Mouse (Mus musculus) cerebellum, adult (tissue): ENCODE results near the gene Pla2g3.
A peak's percentile ranks its signal among the peaks of the same experiment; 100 is the strongest.

Experiments
- ATAC-seq: cut with Nextera tagmentation; 2 replicates; pipeline ENCODE4 v1.9.2; 2017; ENCODE audit warnings: mild to moderate bottlenecking, moderate library complexity, mixed read lengths; ENCODE audit not compliant: insufficient number of reproducible peaks, low FRiP score, low TSS enrichment

Pla2g3 gene

DNA sequence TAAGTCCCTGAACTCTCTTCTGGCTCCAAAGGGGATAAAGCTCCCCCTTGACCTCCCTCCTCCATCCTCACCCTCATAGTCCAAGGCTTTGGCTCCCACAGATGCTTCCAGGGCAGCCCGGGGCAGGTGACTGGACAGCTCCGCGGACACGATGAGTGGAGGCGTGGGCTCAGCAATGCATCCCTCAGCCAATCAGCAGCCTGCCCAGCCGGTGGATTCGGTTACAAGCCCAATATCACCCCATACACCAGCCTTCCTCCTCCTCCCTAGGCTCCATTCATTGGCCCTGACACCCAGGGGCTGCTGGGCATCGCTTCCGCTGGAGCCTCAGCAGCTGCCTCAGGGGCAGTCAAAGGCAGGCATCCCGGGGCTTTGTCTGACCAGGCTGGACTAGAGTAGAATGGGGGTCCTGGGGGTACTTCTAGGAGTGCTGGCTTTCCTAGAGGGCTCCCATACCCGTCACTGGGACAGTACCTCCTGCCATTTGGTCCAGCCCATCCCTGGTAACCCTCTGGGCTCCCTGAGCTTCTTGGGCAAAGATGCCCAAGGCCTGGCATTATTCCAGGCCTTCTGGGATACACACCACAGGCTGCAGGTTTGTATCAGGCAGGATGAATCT, at the start of gene Pla2g3:
Gene Pla2g3, plus strand, starts transcription at position 333 of the 619 bp plus-strand sequence.
- no peak for ATAC-seq

DNA sequence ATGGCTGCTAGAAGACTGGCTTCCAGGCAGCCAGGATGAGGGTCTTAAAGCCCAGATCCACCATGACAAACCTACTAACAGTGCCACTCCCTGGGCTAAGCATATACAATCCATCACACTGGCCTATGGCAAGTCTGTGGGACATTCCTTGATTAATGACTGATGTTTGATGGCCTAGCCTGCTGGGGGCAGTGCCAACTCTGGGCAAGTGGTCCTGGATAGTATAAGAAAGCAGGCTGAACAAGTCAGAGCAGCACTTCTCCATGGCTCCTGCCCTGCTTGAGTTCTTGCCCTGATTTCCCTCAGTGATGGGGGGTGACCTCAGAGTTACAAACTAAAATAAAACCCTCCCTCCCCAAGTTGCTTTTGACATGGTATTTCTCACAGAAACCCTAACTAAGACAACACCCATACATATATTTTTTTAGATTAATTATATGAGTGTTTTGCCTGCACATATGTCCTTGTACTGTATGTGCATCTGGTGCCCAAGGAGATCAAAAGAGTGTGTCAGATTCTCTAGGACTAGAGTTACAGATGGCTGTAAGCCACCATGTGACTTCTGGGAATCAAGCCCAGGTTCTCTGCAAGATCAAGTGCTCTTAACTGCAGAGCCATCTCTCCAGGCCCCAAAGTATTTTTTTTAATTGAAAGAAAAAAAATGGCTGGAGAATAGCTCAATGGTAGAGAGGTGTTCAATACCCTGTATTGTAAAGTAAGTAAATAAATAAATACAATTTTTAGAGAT, 46.2 kb upstream of the Pla2g3 start:
- ATAC-seq: peak; percentile 10; the same call in 1 of the 2 replicates

DNA sequence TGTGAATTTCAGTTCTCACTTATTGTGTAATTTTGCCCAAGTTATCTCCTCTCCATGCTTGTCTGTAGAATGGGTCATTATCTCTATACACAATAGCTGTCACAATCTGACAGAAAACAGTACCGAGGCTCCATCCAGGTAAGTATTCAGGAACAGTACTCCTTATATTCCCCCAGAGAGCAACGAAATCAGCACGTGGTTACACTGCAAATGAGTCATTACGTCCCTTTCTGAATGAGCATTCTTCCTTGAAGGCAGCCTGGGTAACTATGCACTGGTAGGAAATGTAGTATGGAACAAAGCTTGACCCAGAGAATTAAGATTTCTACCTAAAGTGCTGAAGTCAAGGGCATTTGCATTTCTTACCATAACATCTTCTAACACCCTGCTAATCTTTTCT, 45.4 kb upstream of the Pla2g3 start:
- ATAC-seq: no peak

DNA sequence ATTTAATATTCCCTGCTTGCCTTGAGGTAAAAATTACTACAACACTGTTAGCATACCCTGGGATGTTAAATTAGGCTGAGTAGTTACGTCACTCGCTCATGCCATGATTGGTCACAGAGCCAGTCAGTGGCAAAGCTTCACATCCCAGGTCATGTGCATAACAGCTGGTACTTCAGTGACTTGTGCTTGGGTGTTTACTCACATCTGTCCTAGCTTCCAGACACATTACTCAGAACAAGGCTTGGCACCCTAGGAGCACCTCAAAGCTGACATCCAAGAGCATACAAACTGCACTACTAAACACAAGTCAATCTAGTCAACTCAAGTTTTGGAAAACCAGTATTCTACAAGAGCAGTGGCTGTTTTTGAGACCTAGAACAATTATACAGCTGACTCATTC, 45.0 kb upstream of the Pla2g3 start:
- ATAC-seq: no peak

DNA sequence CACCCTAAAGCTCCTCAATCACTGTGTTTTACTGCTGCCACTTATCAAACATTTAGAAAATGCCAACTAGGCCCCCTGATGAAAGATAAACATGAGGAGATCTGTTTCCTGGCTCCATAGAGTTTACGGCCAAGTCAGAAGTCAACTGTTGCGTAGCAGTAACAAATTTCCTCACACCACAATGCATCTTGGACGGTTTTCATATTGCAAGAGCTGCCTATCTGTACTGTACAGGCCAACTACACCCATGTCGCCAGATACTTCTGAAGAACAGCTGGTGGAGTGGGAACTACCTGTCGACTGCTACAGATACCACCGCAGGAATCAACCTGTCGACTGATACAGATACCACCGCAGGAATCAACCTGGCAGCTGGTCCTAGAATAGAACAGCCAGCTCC, 43.2 kb upstream of the Pla2g3 start:
- no peak for ATAC-seq

DNA sequence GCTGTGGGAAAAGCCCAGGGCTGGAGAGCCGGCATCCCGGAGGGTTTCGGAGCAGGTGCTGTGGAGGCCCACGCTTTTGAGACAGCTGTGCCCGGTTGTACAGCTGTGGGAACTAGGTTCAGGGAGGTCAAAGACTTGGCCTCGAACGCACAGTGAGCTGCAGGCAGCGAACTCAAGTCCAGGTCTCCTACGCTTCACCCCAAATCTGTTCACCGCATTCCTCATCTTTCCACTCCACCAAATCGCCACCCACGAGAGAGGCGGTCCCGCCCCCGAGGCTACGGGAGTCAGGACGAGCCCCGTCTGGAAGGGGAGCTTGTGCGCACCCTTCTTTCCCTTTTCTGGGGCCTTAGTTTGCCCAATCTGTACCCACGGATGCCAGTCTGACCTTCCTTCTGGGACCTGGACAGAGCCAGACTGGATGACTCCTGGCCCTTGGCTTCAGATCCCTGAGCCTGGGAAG, 36.4 kb upstream of the Pla2g3 start:
- peak; percentile 13; the same call in 1 of the 2 replicates for ATAC-seq

DNA sequence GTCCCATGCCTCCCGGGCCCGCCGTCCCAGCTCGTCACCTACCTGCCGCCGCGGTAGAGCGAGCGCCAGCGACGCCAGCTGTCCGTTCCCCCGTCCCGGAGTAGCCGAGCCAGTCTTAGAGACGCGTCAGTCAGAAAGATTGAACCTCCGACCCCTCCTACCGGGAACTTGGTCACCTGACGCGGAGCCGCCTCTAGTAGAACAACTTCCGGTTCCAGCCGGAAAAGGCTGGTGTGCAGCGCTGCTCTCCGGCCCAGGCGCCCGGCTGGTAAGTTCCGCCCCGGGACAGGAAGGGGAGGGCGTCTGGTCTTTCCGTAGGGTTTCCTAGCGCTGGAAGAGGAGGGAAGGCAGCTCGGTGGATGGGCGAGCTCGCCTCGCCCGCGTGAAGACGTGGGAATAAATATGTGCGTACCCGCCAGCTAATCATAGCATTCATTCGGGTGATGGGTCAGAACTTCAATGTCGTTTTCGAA, 35.9 kb upstream of the Pla2g3 start, which contains the start of gene Rnf185:
Gene Rnf185, minus strand, starts transcription at position 197 of the 473 bp plus-strand sequence.
- peak; percentile 94 for ATAC-seq

DNA sequence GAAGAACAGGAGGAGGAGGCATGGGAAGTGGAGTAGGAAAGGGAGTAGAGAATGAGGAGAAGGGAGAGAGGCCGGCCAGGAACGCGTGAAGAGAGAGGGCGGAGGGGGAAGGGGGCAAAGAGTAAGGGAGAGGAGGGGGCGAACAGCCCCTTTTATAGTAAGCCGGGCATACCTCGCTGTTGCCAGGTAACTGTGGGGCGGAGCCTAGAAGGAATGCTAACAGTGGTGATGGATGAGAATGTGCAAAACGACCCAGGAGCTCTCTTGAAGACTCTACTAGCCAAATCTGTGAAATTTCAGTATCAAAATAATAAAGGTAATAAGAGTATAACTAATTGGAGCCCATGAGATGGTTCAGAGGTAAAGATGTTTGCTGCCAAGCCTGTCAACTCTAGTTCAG, 35.3 kb upstream of the Pla2g3 start:
- no peak for ATAC-seq

DNA sequence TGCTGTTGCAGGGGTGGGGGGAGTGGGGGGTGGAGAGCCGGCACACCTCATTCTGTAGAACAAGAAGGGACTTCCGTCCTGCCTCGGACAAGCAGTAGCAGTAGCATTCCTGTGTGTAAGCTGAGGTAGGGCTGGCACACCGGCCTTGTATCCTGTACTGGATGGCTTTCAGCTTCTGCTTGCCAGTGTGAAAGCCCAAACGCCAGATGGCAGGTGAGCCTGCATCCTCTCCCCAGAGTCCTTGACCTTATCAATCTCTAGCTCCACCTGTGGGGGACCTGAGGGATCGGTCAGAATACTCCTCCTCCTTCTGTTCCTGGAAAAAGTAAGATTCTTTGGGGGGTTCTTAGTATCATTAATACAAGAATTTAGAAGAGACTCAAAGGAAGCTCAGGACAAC, 34.6 kb upstream of the Pla2g3 start:
- peak; percentile 59; the same call in 1 of the 2 replicates for ATAC-seq

DNA sequence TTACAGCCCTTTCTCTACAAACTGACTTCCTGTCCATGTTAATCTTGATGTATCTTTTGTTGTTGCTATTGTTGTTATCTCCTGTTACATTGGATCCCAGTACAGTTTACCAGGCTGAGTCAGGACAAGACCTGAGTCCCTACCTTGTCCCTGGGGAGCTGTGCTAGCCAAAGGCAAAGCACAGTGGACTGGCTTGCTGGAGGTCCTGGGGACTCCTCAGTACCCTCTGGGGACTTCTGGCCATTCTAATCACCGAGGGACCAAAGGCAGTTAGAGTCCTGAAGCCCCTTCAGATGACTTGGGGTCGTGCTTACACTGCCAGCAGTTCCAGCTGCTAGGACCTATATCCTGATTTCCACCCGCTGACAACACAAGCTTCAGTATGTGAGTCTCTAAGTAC, 33.6 kb upstream of the Pla2g3 start:
- no peak for ATAC-seq

DNA sequence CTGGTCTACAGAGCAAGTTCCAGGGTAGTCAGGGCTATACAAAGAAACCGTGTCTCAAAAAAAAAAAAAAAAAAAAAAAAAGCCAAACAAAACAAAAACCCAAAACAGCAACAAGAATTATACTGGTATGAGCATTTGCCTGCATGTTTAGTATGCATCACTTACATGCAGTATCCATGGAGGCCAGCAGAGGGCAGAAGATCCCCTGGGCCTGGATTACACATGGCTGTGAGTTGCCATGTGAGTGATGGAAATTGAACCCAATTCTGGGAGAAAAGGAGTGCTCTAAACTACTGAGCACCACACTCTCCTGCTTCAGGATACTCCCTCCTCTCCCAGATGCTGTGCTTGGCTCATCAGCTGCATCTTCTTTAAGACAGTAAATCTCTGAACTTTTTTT, 31.7 kb upstream of the Pla2g3 start:
- no peak for ATAC-seq

DNA sequence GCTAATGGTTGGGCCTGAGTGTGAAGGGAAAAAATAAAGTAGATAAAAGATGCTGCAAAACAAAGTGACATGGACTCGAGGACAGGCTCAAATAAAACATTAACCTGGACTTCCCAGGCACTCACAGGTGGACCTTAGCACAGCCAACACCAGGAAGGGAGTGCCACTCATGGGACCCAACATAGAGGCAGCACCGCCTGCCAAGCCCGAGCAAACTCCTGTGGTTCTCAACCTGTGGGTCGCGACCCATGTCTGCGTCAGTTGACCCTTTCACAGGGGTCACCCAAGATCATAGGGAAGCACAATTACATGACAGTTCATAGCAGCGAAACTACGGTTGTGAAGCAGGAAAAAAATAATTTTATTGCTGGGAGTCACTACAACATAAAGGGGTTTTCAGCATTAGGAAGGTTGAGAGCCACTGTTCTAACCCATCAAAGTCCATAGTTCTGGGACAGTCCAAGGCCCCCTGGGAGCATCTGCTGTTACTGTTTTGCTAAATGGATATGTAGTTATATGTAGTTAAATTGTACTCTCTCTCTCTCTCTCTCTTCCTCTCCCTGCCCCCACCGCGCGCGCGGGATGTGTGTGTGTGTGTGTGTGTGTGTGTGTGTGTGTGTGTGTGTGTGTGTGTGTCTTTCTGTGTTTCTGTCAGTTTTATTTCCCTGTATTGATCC, 29.5 kb upstream of the Pla2g3 start:
- ATAC-seq: no peak

DNA sequence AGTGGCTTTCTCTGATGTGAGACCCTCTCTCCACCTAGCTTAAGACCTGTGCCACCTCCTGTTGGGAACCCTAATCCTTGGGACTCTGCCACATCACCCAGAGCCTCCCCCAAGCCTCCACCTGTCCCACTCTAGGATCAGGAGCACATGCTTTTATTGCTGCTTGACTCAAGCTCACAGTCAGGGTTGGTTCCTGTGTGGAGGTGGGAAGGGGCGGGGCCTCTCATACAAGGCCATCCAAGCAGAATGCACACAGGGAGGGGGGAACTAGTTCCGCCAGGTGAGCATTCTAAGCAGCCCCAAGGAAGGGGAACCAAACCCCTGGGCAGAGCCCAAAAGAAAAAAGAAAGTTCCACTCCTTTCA, 29.0 kb upstream of the Pla2g3 start:
- ATAC-seq: no peak

DNA sequence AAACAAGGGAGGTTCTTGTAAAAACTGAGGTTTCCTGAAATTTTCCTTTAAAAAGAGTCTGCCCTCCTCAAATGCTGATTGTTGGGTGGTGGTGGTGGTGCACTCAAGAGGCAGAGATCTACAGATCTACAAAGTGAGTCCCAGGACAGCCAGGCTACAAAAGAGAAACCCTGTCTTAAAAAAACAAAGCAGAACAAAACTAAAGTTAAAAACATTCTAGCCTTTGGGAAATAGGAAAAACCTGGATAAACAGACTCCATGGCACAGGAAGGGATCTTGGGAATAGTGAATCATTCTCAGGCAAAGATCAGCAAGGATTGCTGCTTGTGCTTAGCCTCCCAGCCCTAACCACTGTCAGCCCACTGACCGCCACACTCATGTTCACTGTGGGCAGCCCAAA, 25.2 kb upstream of the Pla2g3 start:
- no peak for ATAC-seq

DNA sequence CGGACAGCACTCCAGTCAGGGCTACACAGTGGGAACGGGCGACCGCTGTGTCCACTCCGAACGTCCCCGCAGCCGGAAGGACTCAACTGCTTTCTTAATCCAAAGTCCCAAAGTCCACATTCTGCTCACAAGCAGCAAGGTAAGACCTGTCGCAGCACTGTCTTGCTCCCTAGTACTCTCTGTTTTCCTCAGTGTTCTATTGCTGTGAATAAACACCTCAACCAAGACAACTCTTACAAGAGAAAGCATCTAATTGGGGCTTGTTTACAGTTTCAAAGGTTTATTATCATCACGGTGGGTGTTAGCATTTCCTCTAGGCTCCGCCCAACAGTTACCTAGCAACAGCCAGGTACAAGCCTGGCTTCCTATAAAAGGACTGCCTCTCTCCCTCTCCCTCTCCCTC, 16.6 kb upstream of the Pla2g3 start:
- ATAC-seq: no peak

DNA sequence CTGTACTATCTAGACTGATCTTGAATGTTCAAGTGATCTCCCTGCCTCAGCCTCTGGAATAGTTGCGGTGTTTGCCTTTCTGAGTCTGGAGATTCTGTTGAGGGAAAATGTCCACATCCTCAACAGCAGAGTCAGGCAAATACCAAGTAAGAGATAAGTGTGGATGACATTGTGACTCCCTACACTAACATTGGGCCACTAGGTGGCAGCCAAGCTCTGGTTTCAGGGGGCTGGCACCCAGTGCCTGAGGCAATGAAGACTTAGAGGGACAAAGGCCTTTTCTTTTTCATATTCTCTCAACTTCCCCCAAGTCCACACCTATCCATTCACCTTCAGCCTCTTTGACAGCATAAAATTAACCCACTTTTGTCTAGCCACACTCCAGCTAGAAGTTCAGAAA, 15.6 kb upstream of the Pla2g3 start:
- ATAC-seq: peak; percentile 68; the same call in 1 of the 2 replicates

DNA sequence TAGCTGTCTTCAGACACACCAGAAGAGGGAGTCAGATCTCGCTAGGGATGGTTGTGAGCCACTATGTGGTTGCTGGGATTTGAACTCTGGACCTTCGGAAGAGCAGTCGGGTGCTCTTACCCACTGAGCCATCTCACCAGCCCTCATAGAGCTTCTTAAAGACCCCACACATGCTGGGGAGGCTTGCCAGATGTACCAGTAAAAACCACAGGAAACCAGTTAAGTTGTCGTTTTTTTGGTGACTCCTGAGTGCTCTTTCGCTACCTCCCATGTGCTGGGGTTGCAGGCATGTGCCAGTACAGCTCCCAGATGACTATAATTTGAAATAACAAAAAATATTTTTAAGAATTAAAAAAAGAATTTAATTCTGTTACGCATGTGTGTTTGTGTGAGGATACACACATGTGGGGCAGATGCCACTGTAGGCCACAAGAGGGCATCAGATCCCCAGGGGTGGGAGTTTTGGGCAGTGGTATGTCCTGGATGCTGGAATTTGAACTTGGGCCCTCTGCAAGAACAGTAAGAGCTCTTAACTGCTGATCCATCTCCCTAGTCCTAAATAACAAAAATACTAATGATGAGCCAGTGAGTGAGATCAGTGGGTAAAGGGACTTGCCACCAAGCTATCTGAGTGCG, 13.5 kb upstream of the Pla2g3 start:
- ATAC-seq: no peak

DNA sequence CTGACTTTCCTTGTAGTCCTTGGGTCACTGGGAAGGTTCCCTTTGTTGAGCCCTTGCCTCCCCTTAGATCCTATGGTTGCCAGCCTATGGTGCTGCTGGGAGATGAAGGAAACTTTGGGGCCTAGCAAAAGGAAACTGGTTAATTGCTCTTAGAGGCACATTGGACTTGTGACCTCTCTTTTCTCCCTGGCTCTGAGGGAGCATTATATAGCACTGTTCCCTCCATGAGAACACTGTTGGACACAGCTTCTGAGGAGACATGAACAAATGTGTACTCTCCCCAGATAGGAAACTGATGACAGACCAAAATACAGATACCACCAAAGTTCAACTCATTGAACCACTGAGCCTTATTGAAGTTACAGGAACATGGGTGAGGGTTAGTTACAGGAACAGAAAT, 12.6 kb upstream of the Pla2g3 start:
- no peak for ATAC-seq

DNA sequence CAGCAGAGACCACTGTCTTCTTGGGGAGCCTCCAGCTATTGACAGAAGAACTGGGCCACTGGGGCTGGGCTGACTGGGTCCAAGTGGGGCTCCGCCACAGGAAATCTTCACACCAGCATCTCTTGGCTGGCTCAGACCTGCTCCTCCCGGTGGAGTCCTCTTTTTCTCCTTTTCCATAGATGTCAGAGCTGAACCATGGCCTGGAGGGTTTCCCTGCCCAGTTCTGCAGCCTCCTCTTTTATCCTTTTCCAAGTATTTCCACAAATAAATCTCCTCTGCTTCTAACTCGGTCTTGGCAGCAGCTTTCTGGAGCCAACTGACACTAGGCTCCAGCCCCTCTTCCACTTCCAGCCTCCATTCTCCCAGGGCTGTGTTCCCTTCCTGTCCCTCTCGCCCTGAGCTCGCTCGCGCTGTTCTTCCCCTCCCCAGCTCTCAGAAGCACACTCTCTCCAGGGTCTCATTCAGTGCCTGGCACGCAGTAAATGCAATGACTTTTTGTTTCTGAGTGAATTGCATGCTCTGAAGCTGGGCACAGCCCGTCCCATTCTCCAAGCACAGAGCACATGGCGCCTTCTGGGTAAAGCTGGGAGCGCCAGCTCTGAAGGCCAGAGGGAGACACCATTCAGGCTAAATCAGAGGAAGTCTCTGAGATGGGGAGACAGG, 4.0 kb upstream of the Pla2g3 start:
- ATAC-seq: no peak

DNA sequence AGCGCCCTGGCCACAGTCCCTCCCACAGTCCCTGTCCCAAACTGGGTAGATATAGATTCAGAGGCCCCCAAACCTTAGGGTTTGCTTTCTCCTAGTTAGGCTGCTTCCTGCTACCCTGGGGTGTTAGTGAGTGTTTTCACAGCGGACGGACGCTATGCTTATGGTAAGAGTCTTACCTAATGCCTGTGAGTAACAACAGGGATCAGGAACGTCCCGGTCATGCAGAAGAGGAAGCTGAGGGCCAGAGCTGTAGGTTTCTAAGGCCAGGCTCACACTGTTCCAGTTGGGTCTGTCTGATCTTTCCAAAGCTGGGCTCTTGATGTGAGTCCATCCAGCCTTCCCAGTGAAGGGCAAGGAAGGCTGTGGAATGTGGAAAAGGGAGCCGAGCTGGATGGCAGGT, 1.7 kb upstream of the Pla2g3 start:
- ATAC-seq: no peak
